Mouse (Mus musculus) small intestine, adult 2 months (tissue): ENCODE data around the gene Gde1.

ENCODE experiments used
- CTCF ChIP-seq: fragments of 200-500 bp; IDR thresholded peaks from 2 replicates; pipeline ENCODE4 v1.5.1; 2012; ENCODE audit warnings: low read depth, mild to moderate bottlenecking, control low read depth, inconsistent platforms, low read length, moderate library complexity, mixed read lengths; ENCODE audit not compliant: insufficient replicate concordance, insufficient read length; ENCODE audit errors: extremely low read depth
- POLR2A ChIP-seq: fragments of 200-500 bp; IDR thresholded peaks from 2 replicates; pipeline ENCODE4 v1.6.1; 2012; ENCODE audit warnings: low read depth, mild to moderate bottlenecking, control low read depth, inconsistent platforms, low read length, moderate library complexity

- TF ChIP-seq CTCF (no peak), POLR2A (no peak)
Observed at GRCm38 (mm10) chr7:118710776-118711175, 5.2 kb upstream of the Gde1 start.
